Mouse (Mus musculus): ENCODE measurements around the gene Rrp9. TPM values are rescaled to one million over a fixed set of nuclear protein-coding genes. Genes with fewer than 3 reads are reported as not detected.

Gene Rrp9
- total and polyA plus RNA-seq, 3 experiments, result 120 to 326 (median 130) TPM

DNA sequence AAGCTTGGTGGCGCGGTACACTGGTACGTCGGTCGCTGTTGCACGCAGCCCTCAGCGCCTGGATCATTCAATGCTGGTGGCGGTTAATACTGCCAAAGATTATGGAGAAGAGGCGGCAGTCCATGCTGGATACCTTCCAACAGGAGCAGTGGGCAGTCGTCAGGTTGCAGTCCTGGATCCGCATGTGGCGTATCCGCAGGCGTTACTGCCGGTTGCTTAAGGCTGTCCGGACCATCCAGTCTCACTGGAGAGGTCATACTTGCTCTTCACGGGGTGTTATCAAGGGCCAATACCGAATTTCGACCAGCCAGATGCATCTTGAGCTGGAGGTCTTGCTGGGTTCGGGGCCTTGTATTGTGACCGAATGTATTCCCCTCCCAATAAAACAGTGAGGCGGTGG, 26.1 kb downstream of the Rrp9 start:
- in situ Hi-C loops (cut with MboI; ENCODE audit: low pct_ligation_motif_present, low pct_unique_long_range_greater_than_20kb, low sequenced_read_pairs), result no loop called here

DNA sequence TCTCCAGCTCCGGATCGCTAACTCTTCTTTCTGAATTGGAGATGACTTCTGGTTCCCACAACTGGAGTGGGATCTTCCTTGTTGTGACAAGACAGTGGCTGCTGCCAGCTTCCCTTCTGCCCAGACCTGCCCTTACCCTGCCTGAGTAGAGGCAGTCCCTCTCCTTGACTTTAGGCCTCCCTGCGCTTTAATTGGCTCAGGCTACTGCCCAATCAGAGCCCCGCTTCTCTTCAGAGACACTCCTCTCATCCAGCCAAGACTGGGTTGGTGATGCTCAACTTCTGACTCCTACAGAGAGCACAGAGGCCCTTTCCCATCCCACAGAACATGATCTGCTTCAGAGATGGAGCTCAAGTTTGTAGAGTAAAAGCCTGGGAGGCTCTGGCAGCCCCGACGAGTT, 28.5 kb downstream of the Rrp9 start:
- DNase-seq (ENCODE audit: extremely low read depth), result no peak
- in situ Hi-C loops (cut with MboI; ENCODE audit: low pct_ligation_motif_present, low pct_unique_long_range_greater_than_20kb, low sequenced_read_pairs) (no loop called here), dilution Hi-C loops (cut with MboI; ENCODE audit: extremely low pct_ligation_motif_present, extremely low pct_unique_long_range_greater_than_20kb, low sequenced_read_pairs) (no loop called here)
- H3K9me3 ChIP-seq (replicated peaks; ENCODE audit: low read length), result no peaks in the 10 kb centered on the region
- no peak overlapping the region for H3K4me2 ChIP-seq (ENCODE audit: insufficient read depth, low read depth, poor library complexity, severe bottlenecking)
- H3K4me1 ChIP-seq (ENCODE audit: control insufficient read depth in 1 of 2, insufficient read depth in 2 of 2), result no peaks in the 10 kb centered on the region
- H3K9ac ChIP-seq (ENCODE audit: insufficient read depth, low read depth), result no peak overlapping the region
- H3K36me3 ChIP-seq (replicated peaks in 1 of 2; ENCODE audit: control insufficient read depth in 1 of 2, insufficient read depth in 1 of 2, low read length in 1 of 2), result no peaks in the 10 kb centered on the region
- peaks cover 4% of the 10 kb centered on the region for H3K27me3 ChIP-seq (replicated peaks)
- H3K79me2 ChIP-seq (replicated peaks; ENCODE audit: control insufficient read depth, extremely low read depth, insufficient read depth, poor library complexity, severe bottlenecking), result no peaks in the 10 kb centered on the region
- no peak overlapping the region for H3K27ac ChIP-seq (ENCODE audit: insufficient read depth, low read depth)
- H3K4me3 ChIP-seq (replicated peaks in 1 of 3; ENCODE audit: low read depth in 2 of 3, low read length in 2 of 3, poor library complexity in 1 of 3), result no peak overlapping the region
- TF ChIP-seq KAT2A (IDR thresholded peaks at IDR 0.05; ENCODE audit: insufficient replicate concordance, low read length) (no peak), JUND (conservative IDR thresholded peaks at IDR 0.05; ENCODE audit: low read depth, low read length) (no peak), CHD2 (IDR thresholded peaks at IDR 0.05; ENCODE audit: low read length) (no peak), RCOR1 (conservative IDR thresholded peaks at IDR 0.05; ENCODE audit: low read depth, low read length) (no peak), PAX5 (IDR thresholded peaks at IDR 0.05; ENCODE audit: low read length) (no peak), USF2 (conservative IDR thresholded peaks at IDR 0.05; ENCODE audit: low read depth, low read length) (no peak), POLR2A (IDR thresholded peaks at IDR 0.05; ENCODE audit: low read depth, low read length) (no peak), E2F4 (IDR thresholded peaks at IDR 0.05; ENCODE audit: insufficient replicate concordance, low read depth, low read length) (no peak), TBP (conservative IDR thresholded peaks at IDR 0.05; ENCODE audit: low read depth, low read length) (no peak)

More for the DNA sequence above, 26.1 kb downstream of the Rrp9 start:
- H3K36me3 ChIP-seq (replicated peaks in 1 of 2; ENCODE audit: control insufficient read depth in 1 of 2, insufficient read depth in 1 of 2, low read length in 1 of 2), result no peaks in the 10 kb centered on the region
- H3K4me3 ChIP-seq (replicated peaks in 1 of 3; ENCODE audit: low read depth in 2 of 3, low read length in 2 of 3, poor library complexity in 1 of 3), result no peak overlapping the region
- DNase-seq (ENCODE audit: extremely low read depth), result no peak
- no peaks in the 10 kb centered on the region for H3K27me3 ChIP-seq (replicated peaks)
- H3K4me2 ChIP-seq (ENCODE audit: insufficient read depth, low read depth, poor library complexity, severe bottlenecking), result no peak overlapping the region
- H3K79me2 ChIP-seq (replicated peaks; ENCODE audit: control insufficient read depth, extremely low read depth, insufficient read depth, poor library complexity, severe bottlenecking), result no peaks in the 10 kb centered on the region
- no peaks in the 10 kb centered on the region for H3K9me3 ChIP-seq (replicated peaks; ENCODE audit: low read length)
- TF ChIP-seq SIN3A (IDR thresholded peaks at IDR 0.05; ENCODE audit: low read length) (no peak), CHD1 (IDR thresholded peaks at IDR 0.05; ENCODE audit: low read depth, low read length) (no peak), CTCF (conservative IDR thresholded peaks at IDR 0.05 in 1 of 2, IDR thresholded peaks at IDR 0.05 in 1 of 2; ENCODE audit: low read depth in 2 of 2, low read length in 2 of 2) (no peak), POLR2AphosphoS2 (IDR thresholded peaks at IDR 0.05; ENCODE audit: low read depth, low read length) (no peak), ZC3H11A (IDR thresholded peaks at IDR 0.05; ENCODE audit: low read depth, low read length) (no peak), MAFK (IDR thresholded peaks at IDR 0.05; ENCODE audit: insufficient replicate concordance, low read length) (no peak), MAZ (IDR thresholded peaks at IDR 0.05; ENCODE audit: low read depth, low read length) (no peak), USF2 (conservative IDR thresholded peaks at IDR 0.05; ENCODE audit: low read depth, low read length) (no peak), IRF4 (IDR thresholded peaks at IDR 0.05; ENCODE audit: low read depth, low read length) (no peak), ETS1 (conservative IDR thresholded peaks at IDR 0.05; ENCODE audit: low read depth, low read length) (no peak), RCOR1 (conservative IDR thresholded peaks at IDR 0.05; ENCODE audit: low read depth, low read length) (no peak), GABPA (IDR thresholded peaks at IDR 0.05; ENCODE audit: insufficient replicate concordance, low read depth, low read length) (no peak), KAT2A (IDR thresholded peaks at IDR 0.05; ENCODE audit: insufficient replicate concordance, low read length) (no peak)
- no peak overlapping the region for H3K27ac ChIP-seq (ENCODE audit: insufficient read depth, low read depth)
- dilution Hi-C loops (cut with MboI; ENCODE audit: extremely low pct_ligation_motif_present, extremely low pct_unique_long_range_greater_than_20kb, low sequenced_read_pairs), result no loop called here
- no peaks in the 10 kb centered on the region for H3K4me1 ChIP-seq (ENCODE audit: control insufficient read depth in 1 of 2, insufficient read depth in 2 of 2)
- no peak overlapping the region for H3K9ac ChIP-seq (ENCODE audit: insufficient read depth, low read depth)

All from CH12.LX (cell line).